Mouse (Mus musculus) C2C12 (cell line): Measurements from ENCODE around the gene Ppil4.

Experiments
- CTCF ChIP-seq: IDR thresholded peaks from one replicate; pipeline ENCODE4 v1.5.1; 2011; ENCODE audit not compliant: control insufficient read depth, insufficient read depth, insufficient read length
- MAX ChIP-seq: IDR thresholded peaks from one replicate; pipeline ENCODE4 v1.6.1; 2011; ENCODE audit warnings: mild to moderate bottlenecking, control low read depth
- MYOD1 ChIP-seq: IDR thresholded peaks from one replicate; pipeline ENCODE4 v1.6.1; 2011; ENCODE audit warnings: low read depth; ENCODE audit not compliant: control insufficient read depth, insufficient read length

GRCm38 (mm10) chr10:7845136-7845535, 52.4 kb downstream of the Ppil4 start:
- TF ChIP-seq CTCF (no peak), MAX (no peak), MYOD1 (no peak)
